Mouse (Mus musculus): Measurements from ENCODE around the gene Fam131a. TPM values are rescaled to one million over a fixed set of nuclear protein-coding genes. Genes with fewer than 3 reads are reported as not detected.
"Not testable (repeated sequence)": the region's sequence is repeated elsewhere in the genome, so short reads cannot be mapped to it uniquely, and the experiment has no call there.

The Fam131a gene
- total and polyA plus RNA-seq, 3 experiments, result 22.2 to 31.3 (median 24.6) TPM

DNA sequence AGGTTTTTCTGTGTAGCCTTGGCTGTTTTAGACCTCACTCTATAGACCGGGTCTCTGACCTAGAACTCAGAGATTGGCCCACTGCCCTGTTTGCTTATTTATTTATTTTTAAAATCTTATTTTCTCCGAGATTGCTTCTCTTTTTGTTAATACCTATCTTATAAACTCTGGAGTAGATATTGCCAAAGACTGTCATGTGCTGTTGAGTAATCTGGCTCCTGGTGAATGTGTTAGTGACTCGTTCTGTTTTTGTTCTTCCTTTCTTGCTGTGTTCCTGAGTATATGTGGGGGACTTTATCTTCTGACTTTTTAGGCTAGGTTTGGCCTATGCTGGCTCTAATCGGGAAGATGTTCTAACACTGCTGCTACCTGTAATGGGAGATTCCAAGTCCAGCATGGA, 35.4 kb upstream of the Fam131a start:
- 82% methylated on average over 4 of the region's 4 CpGs for WGBS
- Histone ChIP-seq H3K27me3 (ENCODE audit: control insufficient read depth, insufficient read depth, low read length) (no peaks in the 10 kb centered on the region), H3K36me3 (ENCODE audit: control insufficient read depth, insufficient read depth, low read length) (peaks cover 5% of the 10 kb centered on the region), H3K27ac (no peak overlapping the region), H3K4me3 (no peak overlapping the region), H3K4me1 (ENCODE audit: control insufficient read depth, insufficient read depth, low read length) (peaks cover 1% of the 10 kb centered on the region; the same call in 1 of the 2 replicates), H3K79me2 (replicated peaks; ENCODE audit: control insufficient read depth, insufficient read depth, low read length) (peaks cover 1% of the 10 kb centered on the region; the same call in 1 of the 2 replicates), H3K9ac (ENCODE audit: low read depth, low read length) (no peak overlapping the region)
- intact Hi-C loops (cut with DNase I), result no loop called here
- no peak for TF ChIP-seq EP300 (IDR thresholded peaks at IDR 0.05; ENCODE audit: insufficient read depth, low read depth, low read length)
- no peak for TF ChIP-seq CTCF (IDR thresholded peaks at IDR 0.05)
- TF ChIP-seq POLR2A (IDR thresholded peaks at IDR 0.05; ENCODE audit: insufficient read depth, low read depth, low read length), result no peak
- DNase-seq, result no peak

GRCm38 (mm10) chr16:20668013-20668412, 25.0 kb upstream of the Fam131a start, which contains the start of gene Eif4g1:
Eif4g1 (plus strand) TSS chr16:20668313.
- WGBS, result 96% methylated on average over 4 of the region's 6 CpGs
- intact Hi-C loops (cut with DNase I); H3K27me3 ChIP-seq (ENCODE audit: control insufficient read depth, insufficient read depth, low read length); H3K27ac ChIP-seq; DNase-seq; H3K4me3 ChIP-seq; H3K36me3 ChIP-seq (ENCODE audit: control insufficient read depth, insufficient read depth, low read length); H3K9ac ChIP-seq (ENCODE audit: low read depth, low read length); H3K79me2 ChIP-seq (replicated peaks; ENCODE audit: control insufficient read depth, insufficient read depth, low read length); H3K4me1 ChIP-seq (ENCODE audit: control insufficient read depth, insufficient read depth, low read length): not testable (repeated sequence)

- no peak overlapping the region for H3K9ac ChIP-seq (ENCODE audit: low read depth, low read length)
- intact Hi-C loops (cut with DNase I), result loop anchor here (5.0 kb wide), 1 partner anchor 133 kb away; the partner anchor contains the start of gene Ap2m1
- H3K27ac ChIP-seq, result no peak overlapping the region
- H3K4me3 ChIP-seq, result no peak overlapping the region
- 82% methylated on average over 3 of the region's 3 CpGs for WGBS
- no peaks in the 10 kb centered on the region for H3K27me3 ChIP-seq (ENCODE audit: control insufficient read depth, insufficient read depth, low read length)
- H3K79me2 ChIP-seq (replicated peaks; ENCODE audit: control insufficient read depth, insufficient read depth, low read length), result peaks cover 11% of the 10 kb centered on the region
- no peak for TF ChIP-seq POLR2A (IDR thresholded peaks at IDR 0.05; ENCODE audit: insufficient read depth, low read depth, low read length)
- no peak for TF ChIP-seq CTCF (IDR thresholded peaks at IDR 0.05)
- TF ChIP-seq EP300 (IDR thresholded peaks at IDR 0.05; ENCODE audit: insufficient read depth, low read depth, low read length), result no peak
- DNase-seq, result no peak
- H3K4me1 ChIP-seq (ENCODE audit: control insufficient read depth, insufficient read depth, low read length), result peaks cover 9% of the 10 kb centered on the region
- H3K36me3 ChIP-seq (ENCODE audit: control insufficient read depth, insufficient read depth, low read length), result peaks cover 6% of the 10 kb centered on the region; the same call in 1 of the 2 replicates
Measured at GRCm38 (mm10) chr16:20670291-20670690, 22.8 kb upstream of the Fam131a start.

- TF ChIP-seq POLR2A (IDR thresholded peaks at IDR 0.05; ENCODE audit: insufficient read depth, low read depth, low read length) (no peak), CTCF (IDR thresholded peaks at IDR 0.05) (no peak), EP300 (IDR thresholded peaks at IDR 0.05; ENCODE audit: insufficient read depth, low read depth, low read length) (no peak)
- no peak for DNase-seq
- intact Hi-C loops (cut with DNase I), result loop anchor here (1.0 to 5.0 kb wide), 3 partner anchors 21 to 135 kb away; partner anchors contain the start of genes Ap2m1, Clcn2, Polr2h and Psmd2
- no peak overlapping the region; the same call in 1 of the 2 replicates for H3K4me3 ChIP-seq
- H3K79me2 ChIP-seq (replicated peaks; ENCODE audit: control insufficient read depth, insufficient read depth, low read length), result peaks cover 12% of the 10 kb centered on the region
- H3K4me1 ChIP-seq (ENCODE audit: control insufficient read depth, insufficient read depth, low read length), result peaks cover 9% of the 10 kb centered on the region
- H3K9ac ChIP-seq (ENCODE audit: low read depth, low read length), result no peak overlapping the region
- H3K27me3 ChIP-seq (ENCODE audit: control insufficient read depth, insufficient read depth, low read length), result no peaks in the 10 kb centered on the region
- 30% methylated on average over 6 of the region's 6 CpGs for WGBS
- H3K36me3 ChIP-seq (ENCODE audit: control insufficient read depth, insufficient read depth, low read length), result peaks cover 12% of the 10 kb centered on the region; the same call in 1 of the 2 replicates
- H3K27ac ChIP-seq, result peak overlapping the region; percentile 82; the same call in 1 of the 2 replicates
Measured at GRCm38 (mm10) chr16:20671886-20672285, 21.2 kb upstream of the Fam131a start.

- no peaks in the 10 kb centered on the region for H3K27me3 ChIP-seq (ENCODE audit: control insufficient read depth, insufficient read depth, low read length)
- H3K27ac ChIP-seq, result peak overlapping the region; percentile 82
- H3K79me2 ChIP-seq (replicated peaks; ENCODE audit: control insufficient read depth, insufficient read depth, low read length), result peaks cover 12% of the 10 kb centered on the region
- H3K4me1 ChIP-seq (ENCODE audit: control insufficient read depth, insufficient read depth, low read length), result peaks cover 10% of the 10 kb centered on the region
- H3K4me3 ChIP-seq, result peak overlapping the region; percentile 84
- under 1% methylated on average over 38 of the region's 38 CpGs for WGBS
- intact Hi-C loops (cut with DNase I), result loop anchor here (1.0 to 5.0 kb wide), 3 partner anchors 21 to 135 kb away; partner anchors contain the start of genes Ap2m1, Clcn2, Polr2h and Psmd2
- peaks cover 18% of the 10 kb centered on the region for H3K36me3 ChIP-seq (ENCODE audit: control insufficient read depth, insufficient read depth, low read length)
- peak overlapping the region; percentile 94 for H3K9ac ChIP-seq (ENCODE audit: low read depth, low read length)
- TF ChIP-seq POLR2A (IDR thresholded peaks at IDR 0.05; ENCODE audit: insufficient read depth, low read depth, low read length) (peak; percentile 70; the same call in 1 of the 2 replicates), CTCF (IDR thresholded peaks at IDR 0.05) (no peak), EP300 (IDR thresholded peaks at IDR 0.05; ENCODE audit: insufficient read depth, low read depth, low read length) (0 out of 2 replicates have a peak, but pooled peaks have one; percentile 30)
- peak; percentile 98 for DNase-seq
Measured at GRCm38 (mm10) chr16:20672500-20672902, 20.5 kb upstream of the Fam131a start.

DNA sequence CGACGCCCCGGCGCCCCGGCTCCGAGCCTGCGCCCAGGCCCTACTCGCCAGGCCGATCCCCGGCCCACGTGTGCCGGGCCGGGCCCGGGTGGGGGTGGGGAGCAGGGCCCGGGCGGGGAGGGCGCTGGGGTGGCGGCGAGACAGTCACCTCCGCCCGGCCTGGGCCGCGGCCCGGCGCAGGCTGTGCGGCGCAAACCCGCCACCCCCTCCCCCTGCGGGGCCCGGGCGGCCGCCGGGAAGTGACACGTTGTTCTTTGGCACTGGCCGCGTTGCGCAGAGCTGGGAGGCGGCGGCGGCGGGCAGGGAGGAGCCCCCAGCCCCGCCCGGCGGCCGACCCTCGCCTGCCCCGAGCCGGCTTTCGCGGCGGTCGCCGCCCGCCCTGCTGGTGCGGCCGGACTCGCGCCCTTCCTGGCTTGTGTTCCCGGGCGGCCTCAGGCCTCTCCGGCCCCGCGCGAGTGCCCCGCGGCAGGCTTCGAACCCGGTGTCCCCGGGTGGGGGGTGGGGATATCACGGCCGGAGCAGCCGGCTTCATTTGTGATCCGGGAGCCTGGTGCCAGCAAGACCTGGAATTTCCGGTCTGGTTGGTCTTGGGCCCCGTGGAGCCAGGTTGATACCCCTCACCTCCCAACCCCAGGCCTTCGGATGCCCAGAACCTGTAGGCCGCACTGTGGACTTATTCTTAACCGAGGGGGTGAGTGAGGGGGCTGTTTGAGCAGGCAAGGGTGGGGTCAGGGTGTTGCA, 19.9 kb upstream of the Fam131a start:
- H3K27me3 ChIP-seq (ENCODE audit: control insufficient read depth, insufficient read depth, low read length), result no peaks in the 10 kb centered on the region
- peaks cover 22% of the 10 kb centered on the region for H3K36me3 ChIP-seq (ENCODE audit: control insufficient read depth, insufficient read depth, low read length)
- H3K4me3 ChIP-seq, result peak overlapping the region; percentile 84
- peak overlapping the region; percentile 82 for H3K27ac ChIP-seq
- H3K4me1 ChIP-seq (ENCODE audit: control insufficient read depth, insufficient read depth, low read length), result peaks cover 12% of the 10 kb centered on the region
- H3K9ac ChIP-seq (ENCODE audit: low read depth, low read length), result peak overlapping the region; percentile 94
- H3K79me2 ChIP-seq (replicated peaks; ENCODE audit: control insufficient read depth, insufficient read depth, low read length), result peaks cover 12% of the 10 kb centered on the region
- DNase-seq, result peak; percentile 81 to 83
- TF ChIP-seq POLR2A (IDR thresholded peaks at IDR 0.05; ENCODE audit: insufficient read depth, low read depth, low read length) (no peak), CTCF (IDR thresholded peaks at IDR 0.05) (no peak), EP300 (IDR thresholded peaks at IDR 0.05; ENCODE audit: insufficient read depth, low read depth, low read length) (no peak)
- intact Hi-C loops (cut with DNase I), result loop anchor here (1.0 to 5.0 kb wide), 3 partner anchors 22 to 136 kb away; partner anchors contain the start of genes Ap2m1, Clcn2, Polr2h and Psmd2
- 1% methylated on average over 48 of the region's 78 CpGs for WGBS
